Mouse (Mus musculus): Measurements from ENCODE around the gene Aifm3.
"Not testable (repeated sequence)": the region's sequence is repeated elsewhere in the genome, so short reads cannot be mapped to it uniquely, and the experiment has no call there.

Aifm3 gene

GRCm38 (mm10) chr16:17502681-17503080 is 13.3 kb downstream of the Aifm3 start:
- no peak for DNase-seq

GRCm38 (mm10) chr16:17507018-17507552 is 17.7 kb downstream of the Aifm3 start:
- DNase-seq, result no peak

- DNase-seq, result not testable (repeated sequence)
Measured at GRCm38 (mm10) chr16:17508031-17508430, 18.6 kb downstream of the Aifm3 start.

GRCm38 (mm10) chr16:17508546-17509239 is 19.3 kb downstream of the Aifm3 start, which contains the start of gene Lztr1:
Gene Lztr1, plus strand, starts transcription at chr16:17508688.
- peak; percentile 91 to 95 for DNase-seq

GRCm38 (mm10) chr16:17509240-17509597 is 19.8 kb downstream of the Aifm3 start:
- DNase-seq, result no peak

- no peak for DNase-seq
Measured at GRCm38 (mm10) chr16:17510143-17510542, 20.7 kb downstream of the Aifm3 start.

GRCm38 (mm10) chr16:17510686-17511085 is 21.3 kb downstream of the Aifm3 start:
- no peak for DNase-seq

- DNase-seq, result no peak
Measured at GRCm38 (mm10) chr16:17511431-17511830, 22.0 kb downstream of the Aifm3 start.

GRCm38 (mm10) chr16:17518910-17519309 is 29.5 kb downstream of the Aifm3 start:
- no peak for DNase-seq

- no peak for DNase-seq
Measured at GRCm38 (mm10) chr16:17524156-17524555, 34.7 kb downstream of the Aifm3 start.

- no peak for DNase-seq
Measured at GRCm38 (mm10) chr16:17525524-17525923, 36.1 kb downstream of the Aifm3 start.

- peak in 1 of 2 experiments; percentile 47 for DNase-seq
Measured at GRCm38 (mm10) chr16:17526223-17526622, 36.8 kb downstream of the Aifm3 start.

GRCm38 (mm10) chr16:17527606-17528005 is 38.2 kb downstream of the Aifm3 start:
- DNase-seq, result no peak

- no peak for DNase-seq
Measured at GRCm38 (mm10) chr16:17528276-17528675, 38.9 kb downstream of the Aifm3 start.

GRCm38 (mm10) chr16:17529981-17530586 is 40.7 kb downstream of the Aifm3 start:
- peak; percentile 37 to 55 for DNase-seq

- DNase-seq, result peak; percentile 97 to 99
Measured at GRCm38 (mm10) chr16:17530640-17531288, 41.4 kb downstream of the Aifm3 start, which contains the start of gene Thap7. Gene Thap7, minus strand, starts transcription at chr16:17531136.

- peak; percentile 49 to 65 for DNase-seq
Measured at GRCm38 (mm10) chr16:17532271-17532670, 42.9 kb downstream of the Aifm3 start.

GRCm38 (mm10) chr16:17532676-17533329 is 43.4 kb downstream of the Aifm3 start:
- DNase-seq, result no peak

- no peak for DNase-seq
Measured at GRCm38 (mm10) chr16:17536584-17536983, 47.2 kb downstream of the Aifm3 start.

- no peak for DNase-seq
Measured at GRCm38 (mm10) chr16:17542632-17543031, 53.2 kb downstream of the Aifm3 start.

- no peak for DNase-seq
Measured at GRCm38 (mm10) chr16:17552837-17553236, 63.4 kb downstream of the Aifm3 start.

- DNase-seq, result peak; percentile 57 to 75
Measured at GRCm38 (mm10) chr16:17553910-17554685, 64.7 kb downstream of the Aifm3 start.

Data from kidney, postnatal 4 days (tissue).